Mouse (Mus musculus): ENCODE data around the gene Gls.

- no peak for TF ChIP-seq CTCF (IDR thresholded peaks at IDR 0.05; ENCODE audit: insufficient read depth, low read length)
- TF ChIP-seq POLR2A (IDR thresholded peaks at IDR 0.05; ENCODE audit: borderline replicate concordance, extremely low read depth, low read depth, low read length): no peak
Measured at GRCm38 (mm10) chr1:52248899-52249556, 16.0 kb upstream of the Gls start.
